Mouse (Mus musculus): ENCODE data around the gene Fen1. TPM values are rescaled to one million over a fixed set of nuclear protein-coding genes. Genes with fewer than 3 reads are reported as not detected.

Gene Fen1
- polyA plus RNA-seq, 1 experiment from 2014 or later: 97.4 TPM

GRCm38 (mm10) chr19:10188281-10188811 is 15.6 kb downstream of the Fen1 start:
- Histone ChIP-seq H3K27ac (peak overlapping the region; percentile 22; the same call in 1 of the 2 replicates), H3K9me3 (no peaks in the 10 kb centered on the region), H3K9ac (no peak overlapping the region), H3K27me3 (replicated peaks) (no peaks in the 10 kb centered on the region), H3K4me2 (replicated peaks) (no peak overlapping the region), H3K36me3 (peaks cover 65% of the 10 kb centered on the region), H3K4me3 (replicated peaks) (no peak overlapping the region), H3K4me1 (replicated peaks) (peaks cover 34% of the 10 kb centered on the region)
- WGBS: 77% methylated on average over 10 of the region's 10 CpGs
- no peak for ATAC-seq

GRCm38 (mm10) chr19:10186569-10186968 is 17.4 kb downstream of the Fen1 start:
- WGBS: 94% methylated on average over 8 of the region's 8 CpGs
- Histone ChIP-seq H3K9me3 (no peaks in the 10 kb centered on the region), H3K9ac (no peak overlapping the region), H3K27me3 (replicated peaks) (no peaks in the 10 kb centered on the region), H3K4me1 (replicated peaks) (peaks cover 39% of the 10 kb centered on the region), H3K36me3 (peaks cover 52% of the 10 kb centered on the region), H3K27ac (no peak overlapping the region), H3K4me3 (replicated peaks) (no peak overlapping the region), H3K4me2 (replicated peaks) (no peak overlapping the region)
- no peak for ATAC-seq

- H3K9ac ChIP-seq: no peak overlapping the region
- H3K36me3 ChIP-seq: peaks cover 49% of the 10 kb centered on the region
- 95% methylated on average over 3 of the region's 3 CpGs for WGBS
- no peak overlapping the region for H3K27ac ChIP-seq
- ATAC-seq: no peak
- peaks cover 33% of the 10 kb centered on the region for H3K4me1 ChIP-seq (replicated peaks)
- no peaks in the 10 kb centered on the region for H3K9me3 ChIP-seq
- H3K4me3 ChIP-seq (replicated peaks): no peak overlapping the region
- no peaks in the 10 kb centered on the region for H3K27me3 ChIP-seq (replicated peaks)
- 0 out of 2 replicates have a peak overlapping the region, but pooled peaks have one; percentile 4 for H3K4me2 ChIP-seq (replicated peaks)
These were observed 18.1 kb downstream of the Fen1 start for GRCm38 (mm10) chr19:10185876-10186275.

GRCm38 (mm10) chr19:10184096-10184495 is 19.9 kb downstream of the Fen1 start:
- Histone ChIP-seq H3K36me3 (peaks cover 37% of the 10 kb centered on the region), H3K4me2 (replicated peaks) (peak overlapping the region; percentile 61), H3K27ac (peak overlapping the region; percentile 97), H3K9ac (peak overlapping the region; percentile 97), H3K9me3 (no peaks in the 10 kb centered on the region), H3K4me1 (replicated peaks) (peaks cover 28% of the 10 kb centered on the region), H3K4me3 (replicated peaks) (peak overlapping the region; percentile 92), H3K27me3 (replicated peaks) (no peaks in the 10 kb centered on the region)
- 2% methylated on average over 12 of the region's 12 CpGs for WGBS
- peak; percentile 56 for ATAC-seq

- peak overlapping the region; percentile 97 for H3K9ac ChIP-seq
- ATAC-seq: peak; percentile 65
- H3K4me2 ChIP-seq (replicated peaks): peak overlapping the region; percentile 61
- peak overlapping the region; percentile 97 for H3K27ac ChIP-seq
- 1% methylated on average over 35 of the region's 35 CpGs for WGBS
- H3K9me3 ChIP-seq: no peaks in the 10 kb centered on the region
- H3K27me3 ChIP-seq (replicated peaks): no peaks in the 10 kb centered on the region
- peaks cover 25% of the 10 kb centered on the region for H3K4me1 ChIP-seq (replicated peaks)
- peaks cover 31% of the 10 kb centered on the region for H3K36me3 ChIP-seq
- peak overlapping the region; percentile 92 for H3K4me3 ChIP-seq (replicated peaks)
These were observed 20.5 kb downstream of the Fen1 start for GRCm38 (mm10) chr19:10183299-10183983.

GRCm38 (mm10) chr19:10182670-10183298 is 21.2 kb downstream of the Fen1 start, which contains the start of gene Fads1:
TSS of gene Fads1 (plus strand) at chr19:10182888.
- Histone ChIP-seq H3K9ac (peak within 1 kb of the TSS; percentile 97), H3K4me3 (replicated peaks) (peak within 1 kb of the TSS; percentile 92), H3K27ac (peak within 1 kb of the TSS; percentile 97), H3K4me1 (replicated peaks) (peaks cover 24% of the 10 kb centered on the region), H3K36me3 (peaks cover 24% of the 10 kb centered on the region), H3K9me3 (no peaks in the 10 kb centered on the region), H3K27me3 (replicated peaks) (no peaks in the 10 kb centered on the region), H3K4me2 (replicated peaks) (peak within 1 kb of the TSS; percentile 61)
- WGBS: under 1% methylated on average over 70 of the region's 70 CpGs
- ATAC-seq: peak; percentile 97

- peak overlapping the region; percentile 61 for H3K4me2 ChIP-seq (replicated peaks)
- H3K27ac ChIP-seq: 0 out of 2 replicates have a peak overlapping the region, but pooled peaks have one; percentile 60
- peaks cover 18% of the 10 kb centered on the region for H3K36me3 ChIP-seq
- no peaks in the 10 kb centered on the region for H3K27me3 ChIP-seq (replicated peaks)
- H3K4me3 ChIP-seq (replicated peaks): peak overlapping the region; percentile 92
- peak overlapping the region; percentile 34; the same call in 1 of the 2 replicates for H3K9ac ChIP-seq
- ATAC-seq: no peak
- H3K4me1 ChIP-seq (replicated peaks): peaks cover 24% of the 10 kb centered on the region
- no peaks in the 10 kb centered on the region for H3K9me3 ChIP-seq
- 29% methylated on average over 7 of the region's 7 CpGs for WGBS
These were observed 21.8 kb downstream of the Fen1 start for GRCm38 (mm10) chr19:10182142-10182541.

GRCm38 (mm10) chr19:10181225-10181624 is 22.7 kb downstream of the Fen1 start:
- H3K36me3 ChIP-seq: peaks cover 8% of the 10 kb centered on the region
- H3K9ac ChIP-seq: no peak overlapping the region
- no peak overlapping the region for H3K4me2 ChIP-seq (replicated peaks)
- H3K27me3 ChIP-seq (replicated peaks): no peaks in the 10 kb centered on the region
- H3K27ac ChIP-seq: no peak overlapping the region
- H3K4me1 ChIP-seq (replicated peaks): peaks cover 19% of the 10 kb centered on the region
- ATAC-seq: no peak
- WGBS: 90% methylated on average over 7 of the region's 7 CpGs
- H3K9me3 ChIP-seq: no peaks in the 10 kb centered on the region
- no peak overlapping the region for H3K4me3 ChIP-seq (replicated peaks)

GRCm38 (mm10) chr19:10176941-10177372 is 27.0 kb downstream of the Fen1 start:
- no peaks in the 10 kb centered on the region for H3K36me3 ChIP-seq
- no peak overlapping the region for H3K9ac ChIP-seq
- H3K4me3 ChIP-seq (replicated peaks): no peak overlapping the region
- no peak overlapping the region for H3K4me2 ChIP-seq (replicated peaks)
- no peak; the same call in 1 of the 2 replicates for ATAC-seq
- 0 out of 2 replicates have a peak, but pooled peaks cover 4% of the 10 kb centered on the region for H3K4me1 ChIP-seq (replicated peaks)
- WGBS: 50% methylated on average over 7 of the region's 7 CpGs
- no peaks in the 10 kb centered on the region for H3K9me3 ChIP-seq
- H3K27ac ChIP-seq: no peak overlapping the region
- no peaks in the 10 kb centered on the region; the same call in 1 of the 2 replicates for H3K27me3 ChIP-seq (replicated peaks)

- WGBS: 83% methylated on average over 1 of the region's 1 CpGs
- H3K9ac ChIP-seq: no peak overlapping the region
- H3K4me3 ChIP-seq (replicated peaks): no peak overlapping the region
- H3K27me3 ChIP-seq (replicated peaks): no peaks in the 10 kb centered on the region; the same call in 1 of the 2 replicates
- H3K9me3 ChIP-seq: no peaks in the 10 kb centered on the region
- no peak for ATAC-seq
- H3K4me2 ChIP-seq (replicated peaks): no peak overlapping the region
- H3K36me3 ChIP-seq: no peaks in the 10 kb centered on the region
- H3K27ac ChIP-seq: no peak overlapping the region
- H3K4me1 ChIP-seq (replicated peaks): 0 out of 2 replicates have a peak, but pooled peaks cover 4% of the 10 kb centered on the region
These were observed 27.5 kb downstream of the Fen1 start for GRCm38 (mm10) chr19:10176477-10176876.

GRCm38 (mm10) chr19:10174956-10175355 is 29.0 kb downstream of the Fen1 start:
- Histone ChIP-seq H3K9ac (no peak overlapping the region), H3K4me1 (replicated peaks) (0 out of 2 replicates have a peak, but pooled peaks cover 4% of the 10 kb centered on the region), H3K4me3 (replicated peaks) (no peak overlapping the region), H3K36me3 (no peaks in the 10 kb centered on the region), H3K27me3 (replicated peaks) (no peaks in the 10 kb centered on the region; the same call in 1 of the 2 replicates), H3K9me3 (no peaks in the 10 kb centered on the region), H3K4me2 (replicated peaks) (no peak overlapping the region), H3K27ac (no peak overlapping the region)
- WGBS: 78% methylated on average over 4 of the region's 4 CpGs
- ATAC-seq: no peak

- H3K4me1 ChIP-seq (replicated peaks): 0 out of 2 replicates have a peak, but pooled peaks cover 4% of the 10 kb centered on the region
- whole genome bisulfite sequencing: 87% methylated on average over 7 of the region's 7 CpGs
- no peak overlapping the region for H3K4me2 ChIP-seq (replicated peaks)
- no peak overlapping the region for H3K9ac ChIP-seq
- H3K27me3 ChIP-seq (replicated peaks): no peaks in the 10 kb centered on the region; the same call in 1 of the 2 replicates
- H3K36me3 ChIP-seq: no peaks in the 10 kb centered on the region
- H3K4me3 ChIP-seq (replicated peaks): no peak overlapping the region
- H3K9me3 ChIP-seq: no peaks in the 10 kb centered on the region
- ATAC-seq: no peak
- no peak overlapping the region for H3K27ac ChIP-seq
These were observed 30.0 kb downstream of the Fen1 start for GRCm38 (mm10) chr19:10173844-10174539.

Measured in intestine, embryonic 15.5 days (tissue).